8 mouse cellular contexts compared by ENCODE assay signal in genomic region chr6:83598646-83599045, GRCm38 (mm10). TPM values are rescaled to one million over a fixed set of nuclear protein-coding genes. Genes with fewer than 3 reads are reported as not detected.
DNase-seq lines count a peak whose midpoint lies in the region; ATAC-seq and TF ChIP-seq lines count a peak whose summit lies in the region.

No protein-coding gene starts in this region.

- no peaks in the 10 kb centered on the region for H3K4me1 ChIP-seq in ES-Bruce4 (ENCODE audit: control insufficient read depth, insufficient read depth, low read length)
- H3K4me1 ChIP-seq in liver, embryonic 12.5 days = peaks cover 10% of the 10 kb centered on the region

- no peaks in the 10 kb centered on the region for H3K36me3 ChIP-seq in ES-Bruce4 (ENCODE audit: control insufficient read depth, insufficient read depth, low read length, poor library complexity, severe bottlenecking)
- no peaks in the 10 kb centered on the region for H3K36me3 ChIP-seq in liver, embryonic 12.5 days

- H3K4me2 ChIP-seq in liver, embryonic 12.5 days = peak overlapping the region; percentile 57

- no peak for TF ChIP-seq POLR2A in ES-Bruce4 (IDR thresholded peaks at IDR 0.05; ENCODE audit: insufficient read depth, low read length)

- ATAC-seq in liver, embryonic 12.5 days = no peak

- DNase-seq in 3T3-L1 (ENCODE audit: low read depth, low spot score) = peak; percentile 37
- peak; percentile 58 to 66 for DNase-seq in cerebellum, postnatal 14 days
- DNase-seq in gastrocnemius, postnatal 10 days = peak; percentile 48
- peak; percentile 70 for DNase-seq in induced T-regulatory cell, adult 2 months (ENCODE audit: low read depth)
- peak; percentile 61 for DNase-seq in naive thymus-derived CD4-positive, alpha-beta T cell, adult 2 months (ENCODE audit: low read depth)
- peak; percentile 83 for DNase-seq in thymus, postnatal 4 days

- no peak overlapping the region for H3K27ac ChIP-seq in ES-Bruce4 (ENCODE audit: insufficient read depth, low read length)
- no peak overlapping the region for H3K27ac ChIP-seq in liver, embryonic 12.5 days

- peak; percentile 72 for TF ChIP-seq CTCF in ES-Bruce4 (IDR thresholded peaks at IDR 0.05; ENCODE audit: low read depth, low read length)

- TF ChIP-seq EP300 in ES-Bruce4 (IDR thresholded peaks at IDR 0.05; ENCODE audit: insufficient read depth, low read depth, low read length) = no peak

- WGBS in liver, embryonic 12.5 days (ENCODE audit: insufficient replicate concordance) = 6% methylated on average over 9 of the region's 9 CpGs

- peak overlapping the region; percentile 71 for H3K4me3 ChIP-seq in ES-Bruce4 (ENCODE audit: low read depth, low read length)
- peak overlapping the region; percentile 31 for H3K4me3 ChIP-seq in liver, embryonic 12.5 days

- no peak overlapping the region for H3K9ac ChIP-seq in ES-Bruce4 (ENCODE audit: low read depth, poor library complexity, severe bottlenecking)
- no peak overlapping the region for H3K9ac ChIP-seq in liver, embryonic 12.5 days

- no peaks in the 10 kb centered on the region for H3K9me3 ChIP-seq in ES-Bruce4 (replicated peaks; ENCODE audit: control insufficient read depth, insufficient read depth, low read length, poor library complexity, severe bottlenecking)
- H3K9me3 ChIP-seq in liver, embryonic 12.5 days (replicated peaks) = no peaks in the 10 kb centered on the region

- no peaks in the 10 kb centered on the region for H3K27me3 ChIP-seq in ES-Bruce4 (ENCODE audit: control insufficient read depth, insufficient read depth, low read length, poor library complexity, severe bottlenecking)
- peaks cover 13% of the 10 kb centered on the region for H3K27me3 ChIP-seq in liver, embryonic 12.5 days (replicated peaks)

RNA-seq across cellular contexts. Expression of gene Stambp, which starts 26.1 kb away (rescaled TPM):
- polyA plus RNA-seq in ES-Bruce4 (2011; ENCODE audit: insufficient read depth, insufficient read length, low read depth, missing spikeins) = 8.9 and 10.8 TPM in 2 replicates
- total RNA-seq in gastrocnemius, postnatal 10 days (2021) = 10 to 100 TPM in 1 of 2 experiments, 1 to 10 TPM in 1; 9.8 to 10.7 TPM
- 11.7 and 13.4 TPM in 2 replicates for polyA plus RNA-seq in liver, embryonic 12.5 days (2016; fragmentation: Nextera tagmentation; extraction: Ambion mirVana)

RNA-seq across cellular contexts. Expression of gene Clec4f, which starts 57.3 kb away (rescaled TPM):
- not detected in 2 replicates for polyA plus RNA-seq in ES-Bruce4 (2011; ENCODE audit: insufficient read depth, insufficient read length, low read depth, missing spikeins)
- under 1 TPM in 1 of 2 experiments, not detected in 1; 0.32 TPM for total RNA-seq in gastrocnemius, postnatal 10 days (2021)
- polyA plus RNA-seq in liver, embryonic 12.5 days (2016; fragmentation: Nextera tagmentation; extraction: Ambion mirVana) = 2.1 and 2.9 TPM in 2 replicates
